Mouse (Mus musculus): ENCODE data around the gene Wdhd1. TPM values are rescaled to one million over a fixed set of nuclear protein-coding genes. Genes with fewer than 3 reads are reported as not detected.

Gene Wdhd1
- polyA plus RNA-seq, 1 experiment from 2014 or later = 48.7 TPM

DNA sequence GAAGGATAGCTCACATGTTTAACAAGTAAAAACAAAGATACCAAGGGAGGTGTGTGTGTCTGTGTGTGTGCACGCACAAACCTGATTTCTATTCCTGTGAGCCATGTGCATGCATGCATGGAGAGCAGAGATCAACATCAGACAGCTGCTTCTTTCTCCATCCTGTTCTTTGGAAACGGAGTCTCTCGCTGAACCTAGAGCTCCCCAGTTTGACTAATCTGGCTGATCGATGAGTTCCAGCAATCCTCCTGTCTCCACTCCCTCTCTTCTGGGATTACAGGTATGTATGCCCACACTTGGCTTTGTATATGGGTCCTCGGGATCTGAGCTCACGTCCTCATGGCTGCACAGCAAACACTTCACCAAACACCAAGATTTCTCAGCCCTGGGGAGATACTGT, 83.2 kb downstream of the Wdhd1 start:
- Histone ChIP-seq H3K4me3 (no peak overlapping the region), H3K4me1 (peaks cover 2% of the 10 kb centered on the region; the same call in 1 of the 2 replicates), H3K27me3 (peaks cover 6% of the 10 kb centered on the region), H3K9me3 (no peaks in the 10 kb centered on the region), H3K4me2 (replicated peaks) (no peak overlapping the region), H3K9ac (no peak overlapping the region), H3K27ac (no peak overlapping the region), H3K36me3 (no peaks in the 10 kb centered on the region)
- no peak for ATAC-seq (ENCODE audit: insufficient number of reproducible peaks, insufficient read depth, low FRiP score, low TSS enrichment)
- WGBS = 74% methylated on average over 6 of the region's 6 CpGs

DNA sequence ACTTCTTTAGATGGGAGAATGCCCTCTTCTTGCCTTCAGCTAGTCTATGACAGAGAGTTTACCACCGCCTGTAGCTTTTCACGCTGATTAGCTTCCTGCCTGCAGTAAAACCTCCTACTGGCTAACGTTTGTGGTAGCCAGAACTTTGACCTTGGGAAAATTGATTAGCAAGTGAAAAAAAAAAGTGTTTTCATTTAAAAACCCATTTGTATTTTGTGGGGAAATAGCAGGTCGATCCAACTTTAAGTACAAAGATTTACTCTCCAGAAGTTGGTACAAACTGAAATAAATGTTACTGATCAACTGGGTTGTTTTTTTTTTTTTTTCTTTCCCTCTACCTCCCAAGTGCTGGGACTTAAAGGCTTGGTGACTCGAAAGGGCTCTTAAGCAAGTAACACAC, 84.8 kb downstream of the Wdhd1 start:
- Histone ChIP-seq H3K27me3 (peaks cover 21% of the 10 kb centered on the region), H3K36me3 (no peaks in the 10 kb centered on the region), H3K4me3 (no peak overlapping the region), H3K9ac (no peak overlapping the region), H3K27ac (no peak overlapping the region), H3K4me1 (peaks cover 4% of the 10 kb centered on the region; the same call in 1 of the 2 replicates), H3K9me3 (no peaks in the 10 kb centered on the region), H3K4me2 (replicated peaks) (no peak overlapping the region)
- no peak for ATAC-seq (ENCODE audit: insufficient number of reproducible peaks, insufficient read depth, low FRiP score, low TSS enrichment)
- WGBS = 40% methylated on average over 5 of the region's 5 CpGs

Other genes with a start within 250 kb of the Wdhd1 start
- gene Gch1, start 87.4 kb downstream of the Wdhd1 start, polyA plus RNA-seq (2016; fragmentation: Nextera tagmentation; extraction: Ambion mirVana) = 1.1 and 1.5 TPM in 2 replicates
- gene Socs4, start 74 bp upstream of the Wdhd1 start, polyA plus RNA-seq (2016; fragmentation: Nextera tagmentation; extraction: Ambion mirVana) = 3.5 and 3.9 TPM in 2 replicates
- gene Mapk1ip1l, start 21.4 kb upstream of the Wdhd1 start, polyA plus RNA-seq (2016; fragmentation: Nextera tagmentation; extraction: Ambion mirVana) = 77.9 and 83.7 TPM in 2 replicates
- gene Lgals3, start 90.9 kb upstream of the Wdhd1 start, polyA plus RNA-seq (2016; fragmentation: Nextera tagmentation; extraction: Ambion mirVana) = 2.5 and 3.7 TPM in 2 replicates
- gene Dlgap5, start 141.6 kb upstream of the Wdhd1 start, polyA plus RNA-seq (2016; fragmentation: Nextera tagmentation; extraction: Ambion mirVana) = 52.7 and 57.9 TPM in 2 replicates
- gene Fbxo34, start 173.6 kb upstream of the Wdhd1 start, polyA plus RNA-seq (2016; fragmentation: Nextera tagmentation; extraction: Ambion mirVana) = 23.5 and 26.5 TPM in 2 replicates

All from embryonic facial prominence, embryonic 12.5 days (tissue).